Mouse (Mus musculus) c-Kit-positive CD71-positive TER-119-negative erythroid progenitor cells, embryonic 14.5 days (primary cell): Measurements from ENCODE around the gene 1700088E04Rik.

Experiments
- DNase-seq: peaks from one replicate; pipeline ENCODE4 v3.0.0-alpha.2; 2013; ENCODE audit warnings: low read depth

The 1700088E04Rik gene

DNA sequence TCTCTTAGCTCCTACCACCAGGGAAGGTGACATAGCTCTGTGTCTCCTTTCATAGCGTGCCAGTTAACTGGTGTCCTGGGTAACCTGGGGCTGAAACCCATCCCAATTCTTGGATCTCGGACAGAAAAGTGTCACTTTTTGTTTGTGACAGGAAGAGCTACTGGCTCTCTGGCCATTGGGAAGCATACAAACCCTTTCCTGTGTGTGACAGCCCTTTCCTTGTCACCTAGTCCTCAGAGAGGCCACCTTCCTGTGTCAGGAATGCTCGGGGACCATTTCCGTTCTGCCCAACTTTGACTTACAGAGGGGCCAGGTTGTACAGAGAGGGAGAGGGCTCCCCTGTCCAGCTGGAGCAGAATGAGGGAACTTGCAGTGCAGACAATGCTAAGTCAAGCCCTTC, 41.6 kb downstream of the 1700088E04Rik start:
- no peak for DNase-seq

DNA sequence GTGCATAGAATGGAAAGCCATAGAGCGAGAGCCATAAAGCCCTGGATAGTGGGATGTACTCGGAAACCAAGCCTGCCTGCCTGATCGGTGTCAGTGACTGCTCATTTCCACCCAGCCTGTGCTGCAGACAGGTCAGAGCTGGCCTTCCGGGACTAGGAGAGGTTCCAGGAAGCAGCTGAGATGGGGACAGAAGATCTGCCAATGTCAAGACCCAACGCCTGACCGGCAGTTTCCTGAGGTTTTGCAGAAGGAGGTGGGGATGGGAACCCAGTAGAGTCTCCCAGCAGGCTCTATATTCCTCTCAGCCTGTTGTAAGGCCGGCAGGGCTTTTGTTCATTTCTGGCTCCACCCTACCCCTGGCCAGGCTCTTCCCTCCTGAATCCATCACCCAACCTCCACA, 42.2 kb downstream of the 1700088E04Rik start:
- DNase-seq: no peak

DNA sequence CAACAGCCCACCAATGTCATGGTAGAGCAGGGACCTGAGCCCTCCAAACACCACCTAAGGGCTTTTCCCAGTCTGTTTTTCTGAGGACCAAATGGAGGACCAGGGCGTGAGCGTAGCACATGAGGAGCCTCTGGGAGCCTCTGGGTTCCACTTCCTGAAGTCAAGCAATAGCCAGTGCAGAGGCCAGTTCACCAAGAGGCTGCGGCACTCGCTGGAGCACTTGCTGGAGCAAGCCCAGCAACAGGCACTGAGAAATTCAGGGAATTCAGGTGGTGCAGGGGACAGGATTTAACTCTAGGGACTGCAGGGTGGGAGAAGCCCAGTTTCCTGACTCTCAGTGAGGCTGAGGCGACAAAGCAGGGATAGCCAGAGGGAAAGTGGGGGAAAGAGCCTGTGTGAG, 42.8 kb downstream of the 1700088E04Rik start:
- no peak for DNase-seq

DNA sequence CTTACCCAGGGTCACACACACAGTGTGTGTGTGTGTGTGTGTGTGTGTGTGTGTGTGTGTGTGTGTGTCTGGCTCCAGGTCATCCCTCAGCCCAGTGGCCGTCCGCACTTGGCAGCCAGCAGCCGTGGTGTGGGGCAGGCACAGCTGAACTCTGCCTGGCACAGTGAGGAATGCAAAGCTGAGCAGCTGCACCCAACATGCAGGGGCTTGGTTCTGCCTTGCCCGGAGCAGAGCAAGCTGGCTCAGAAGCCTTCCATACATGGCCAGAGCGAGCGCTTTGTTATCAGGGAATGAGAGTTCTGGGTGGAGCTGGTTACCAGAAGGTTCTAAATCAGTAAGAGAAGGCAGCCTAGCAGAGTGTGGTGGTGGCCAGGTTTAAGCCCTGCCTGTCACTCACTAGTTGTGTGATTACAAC, 43.4 kb downstream of the 1700088E04Rik start:
- no peak for DNase-seq

DNA sequence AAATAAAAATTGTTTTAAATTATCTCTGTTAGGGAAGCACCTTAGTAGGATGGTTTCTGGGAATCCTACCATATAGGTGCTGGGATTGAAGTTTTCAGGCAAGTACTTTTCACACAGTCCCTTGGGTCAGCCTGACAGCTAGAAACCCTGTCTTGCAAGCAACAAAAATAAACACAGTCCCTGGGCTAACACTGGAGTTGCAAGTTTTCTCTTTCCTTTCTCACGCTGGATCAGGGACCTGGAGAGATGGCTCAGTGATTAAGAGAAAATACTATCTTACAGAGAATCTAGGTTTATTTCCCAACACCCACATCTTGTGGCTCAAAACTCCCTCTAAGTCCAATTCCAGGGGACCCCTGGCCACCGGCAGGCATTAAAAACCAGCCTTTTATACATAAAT, 43.9 kb downstream of the 1700088E04Rik start:
- no peak for DNase-seq

DNA sequence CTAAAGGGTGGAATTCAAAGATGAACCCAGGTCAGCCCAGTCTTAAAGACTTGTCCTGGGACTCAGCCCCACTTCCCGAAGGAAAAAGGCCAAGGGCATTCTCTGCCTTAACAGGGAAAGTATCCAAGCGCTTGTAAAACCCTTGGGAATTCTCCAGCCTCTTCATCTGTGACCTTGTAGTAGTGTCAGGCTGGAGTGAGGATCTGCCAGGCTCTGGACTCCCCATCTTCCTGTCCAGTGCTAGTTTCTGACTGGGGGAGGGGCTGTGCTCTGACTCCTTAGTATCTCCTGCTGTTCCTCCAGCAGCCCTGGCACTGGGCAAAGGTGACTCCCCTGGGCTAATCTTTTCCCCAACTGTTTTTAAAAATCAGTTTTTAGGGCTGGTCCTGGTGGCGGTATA, 44.5 kb downstream of the 1700088E04Rik start:
- no peak for DNase-seq

DNA sequence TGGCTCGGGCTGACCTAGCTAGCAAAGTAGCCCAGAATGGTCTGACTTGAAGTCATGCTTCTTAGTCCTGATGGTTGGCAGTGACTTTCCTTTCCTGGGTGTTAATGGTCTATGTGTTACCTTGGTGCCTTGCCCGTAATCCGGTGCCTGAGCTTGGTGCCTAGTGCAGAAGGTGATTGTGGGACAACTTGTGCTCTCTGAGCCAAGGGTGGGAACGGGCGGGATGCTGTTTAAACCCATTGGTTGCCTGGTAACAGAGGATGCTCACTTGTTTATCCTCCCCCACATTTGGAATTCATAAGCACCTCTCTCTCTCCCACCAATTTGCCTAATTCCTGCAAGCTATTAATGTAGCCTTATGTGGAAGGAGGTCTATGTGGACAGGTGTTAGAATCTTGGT, 45.6 kb downstream of the 1700088E04Rik start:
- DNase-seq: no peak

DNA sequence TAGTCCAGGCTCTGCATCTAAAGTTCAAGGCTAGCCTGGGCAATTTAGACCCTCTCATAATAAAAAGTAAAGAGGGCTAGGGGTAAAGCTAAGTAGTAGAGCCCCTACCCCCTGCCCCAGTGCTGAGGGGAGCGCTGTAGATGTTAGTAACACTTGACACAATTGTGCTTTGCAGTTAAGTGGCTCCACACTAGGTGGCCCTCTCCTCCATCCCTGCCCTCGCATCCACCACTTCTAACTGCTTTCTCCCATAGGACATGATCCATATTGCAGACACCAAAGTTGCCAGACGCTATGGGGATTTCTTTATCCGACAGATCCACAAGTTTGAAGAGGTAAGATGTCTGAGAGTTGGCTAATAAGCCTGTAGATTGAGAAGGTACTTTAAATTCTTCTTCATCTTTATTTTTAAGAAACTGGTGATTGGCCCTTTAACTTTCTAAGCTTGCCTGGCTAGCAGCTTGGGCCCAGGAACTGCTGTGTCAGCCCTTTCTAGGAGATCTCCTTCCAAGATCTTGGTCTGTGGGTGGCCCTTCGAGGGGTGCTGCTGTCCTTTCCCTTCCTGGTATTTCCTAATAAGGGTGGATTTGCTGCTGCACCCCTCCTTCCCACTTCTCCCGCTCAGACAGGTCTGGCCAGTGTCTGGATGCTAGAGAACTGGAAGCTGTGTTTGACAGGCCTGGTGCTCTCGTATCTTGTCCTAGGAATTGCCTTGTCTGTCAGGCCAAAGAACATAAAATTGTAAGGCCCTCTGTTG, 47.8 kb downstream of the 1700088E04Rik start:
- DNase-seq: no peak

DNA sequence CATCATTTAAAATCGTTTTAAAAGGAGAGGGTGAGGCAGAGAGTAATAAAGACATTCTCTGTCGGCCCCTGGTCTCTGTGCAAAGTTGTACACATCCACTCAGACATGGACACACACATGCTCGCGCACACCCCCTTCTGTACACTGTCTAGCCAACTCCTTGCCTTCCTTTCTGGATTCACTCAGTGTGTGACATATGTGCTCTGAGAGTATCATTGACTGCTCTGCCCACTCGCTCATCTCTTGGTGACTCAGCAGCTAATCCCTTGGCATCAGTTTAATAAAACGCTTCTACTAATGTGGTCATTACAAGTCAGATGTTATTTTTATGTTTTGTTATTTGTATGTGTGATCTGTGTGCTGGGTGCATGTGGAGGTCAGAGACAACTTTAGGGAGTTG, 48.8 kb downstream of the 1700088E04Rik start:
- no peak for DNase-seq

DNA sequence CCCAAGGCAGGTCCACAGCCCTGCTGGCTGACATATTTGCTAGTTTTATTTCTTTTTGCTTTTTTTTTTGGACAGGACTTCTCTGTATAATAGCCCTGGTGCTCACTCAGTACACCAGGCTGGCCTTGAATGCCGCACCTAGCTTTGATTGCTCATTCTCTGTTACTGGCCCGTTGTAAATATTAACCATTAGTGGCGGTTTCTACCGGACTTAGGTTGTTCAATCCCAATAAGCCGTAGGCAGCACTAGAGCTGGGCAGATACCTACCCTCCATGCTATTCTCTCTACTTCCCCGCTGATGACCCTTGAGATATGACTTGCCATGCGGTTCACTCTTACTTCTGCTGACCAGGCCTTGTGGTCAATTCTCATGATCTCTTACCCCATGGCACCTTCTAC, 61.5 kb downstream of the 1700088E04Rik start:
- no peak for DNase-seq
